Mouse (Mus musculus): ENCODE results near the gene Lonp2.
A peak's percentile ranks its signal among the peaks of the same experiment; 100 is the strongest.

The Lonp2 gene

GRCm38 (mm10) chr8:86623551-86623910 lies 312 bp upstream of the Lonp2 start:
- no peak for DNase-seq (ENCODE audit: low read depth, low spot score)

- peak; percentile 19 for DNase-seq (ENCODE audit: low read depth, low spot score)
Observed at GRCm38 (mm10) chr8:86624915-86625314, 1.1 kb downstream of the Lonp2 start.

- no peak for DNase-seq (ENCODE audit: low read depth, low spot score)
Observed at GRCm38 (mm10) chr8:86630212-86630611, 6.4 kb downstream of the Lonp2 start.

- DNase-seq (ENCODE audit: low read depth, low spot score) = no peak
Observed at GRCm38 (mm10) chr8:86631395-86631794, 7.6 kb downstream of the Lonp2 start.

- no peak for DNase-seq (ENCODE audit: low read depth, low spot score)
Observed at GRCm38 (mm10) chr8:86637826-86638225, 14.0 kb downstream of the Lonp2 start.

GRCm38 (mm10) chr8:86638981-86639380 lies 15.1 kb downstream of the Lonp2 start:
- no peak for DNase-seq (ENCODE audit: low read depth, low spot score)

- peak; percentile 8 for DNase-seq (ENCODE audit: low read depth, low spot score)
Observed at GRCm38 (mm10) chr8:86642682-86643081, 18.8 kb downstream of the Lonp2 start.

- no peak for DNase-seq (ENCODE audit: low read depth, low spot score)
Observed at GRCm38 (mm10) chr8:86644661-86645060, 20.8 kb downstream of the Lonp2 start.

GRCm38 (mm10) chr8:86647771-86648170 lies 23.9 kb downstream of the Lonp2 start:
- DNase-seq (ENCODE audit: low read depth, low spot score) = no peak

GRCm38 (mm10) chr8:86651416-86651815 lies 27.6 kb downstream of the Lonp2 start:
- DNase-seq (ENCODE audit: low read depth, low spot score) = no peak

GRCm38 (mm10) chr8:86652546-86652945 lies 28.7 kb downstream of the Lonp2 start:
- DNase-seq (ENCODE audit: low read depth, low spot score) = no peak

GRCm38 (mm10) chr8:86654578-86654977 lies 30.7 kb downstream of the Lonp2 start:
- DNase-seq (ENCODE audit: low read depth, low spot score) = peak; percentile 46

GRCm38 (mm10) chr8:86668750-86669149 lies 44.9 kb downstream of the Lonp2 start:
- no peak for DNase-seq (ENCODE audit: low read depth, low spot score)

- DNase-seq (ENCODE audit: low read depth, low spot score) = no peak
Observed at GRCm38 (mm10) chr8:86669259-86669658, 45.4 kb downstream of the Lonp2 start.

GRCm38 (mm10) chr8:86686629-86687028 lies 62.8 kb downstream of the Lonp2 start:
- DNase-seq (ENCODE audit: low read depth, low spot score) = peak; percentile 47

GRCm38 (mm10) chr8:86692107-86692506 lies 68.3 kb downstream of the Lonp2 start:
- no peak for DNase-seq (ENCODE audit: low read depth, low spot score)

GRCm38 (mm10) chr8:86694011-86694410 lies 70.2 kb downstream of the Lonp2 start:
- no peak for DNase-seq (ENCODE audit: low read depth, low spot score)

- DNase-seq (ENCODE audit: low read depth, low spot score) = no peak
Observed at GRCm38 (mm10) chr8:86695703-86696102, 71.9 kb downstream of the Lonp2 start.

- no peak for DNase-seq (ENCODE audit: low read depth, low spot score)
Observed at GRCm38 (mm10) chr8:86698811-86699421, 75.1 kb downstream of the Lonp2 start.

- DNase-seq (ENCODE audit: low read depth, low spot score) = no peak
Observed at GRCm38 (mm10) chr8:86699471-86699870, 75.6 kb downstream of the Lonp2 start.

- no peak for DNase-seq (ENCODE audit: low read depth, low spot score)
Observed at GRCm38 (mm10) chr8:86702453-86702852, 78.6 kb downstream of the Lonp2 start.

- no peak for DNase-seq (ENCODE audit: low read depth, low spot score)
Observed at GRCm38 (mm10) chr8:86705317-86705716, 81.5 kb downstream of the Lonp2 start.

GRCm38 (mm10) chr8:86706756-86707155 lies 82.9 kb downstream of the Lonp2 start:
- DNase-seq (ENCODE audit: low read depth, low spot score) = peak; percentile 57

- peak; percentile 89 for DNase-seq (ENCODE audit: low read depth, low spot score)
Observed at GRCm38 (mm10) chr8:86707873-86708272, 84.0 kb downstream of the Lonp2 start.

Measured in CD4-positive, CD25-positive, alpha-beta regulatory T cell, adult 2 months (primary cell).